In genomic region chr13:63255519-63256011, GRCm38 (mm10) we compare ENCODE assay signal across 11 mouse cellular contexts.
DNase-seq lines count a peak whose midpoint lies in the region; ATAC-seq lines count a peak whose summit lies in the region.
"Had no signal": no experiment of that assay in that cellular context is flagged by ENCODE, and none has a peak within 500 bp of the region (broad histone marks: within the 10 kb centered on the region; RNA-seq: fewer than 3 reads in every experiment).

No protein-coding gene starts in this region.

- peak; percentile 99 for DNase-seq in heart, adult 11 months
- DNase-seq in heart, embryonic 10.5 days (ENCODE audit: low spot score), result no peak
- peak; percentile 80 to 91 for DNase-seq in heart, adult 18-20 months
- no peak for DNase-seq in left cerebral cortex, postnatal 4 days
- no peak for DNase-seq in natural killer cell, adult 2 months (ENCODE audit: low spot score in 2 of 2)
- DNase-seq: cerebellum, postnatal 25 days; thymus, postnatal 4 days had no signal

- peaks cover 76% of the 10 kb centered on the region for H3K4me1 ChIP-seq in heart, embryonic 10.5 days
- H3K4me1 ChIP-seq in kidney, embryonic 16.5 days (ENCODE audit: insufficient read depth, low read length), result peaks cover 88% of the 10 kb centered on the region
- H3K4me1 ChIP-seq in megakaryocyte, embryonic 14.5 days, result peaks cover 94% of the 10 kb centered on the region

- no peak overlapping the region for H3K4me2 ChIP-seq in kidney, embryonic 16.5 days (replicated peaks; ENCODE audit: low read depth, low read length)
- H3K4me2 ChIP-seq: hindbrain, embryonic 12.5 days had no signal

- H3K27me3 ChIP-seq in heart, embryonic 10.5 days (ENCODE audit: insufficient read depth, poor library complexity, severe bottlenecking), result no peaks in the 10 kb centered on the region
- no peaks in the 10 kb centered on the region for H3K27me3 ChIP-seq in kidney, embryonic 16.5 days (ENCODE audit: insufficient read depth, low read length)
- peaks cover 7% of the 10 kb centered on the region for H3K27me3 ChIP-seq in megakaryocyte, embryonic 14.5 days (replicated peaks)
- H3K27me3 ChIP-seq: hindbrain, embryonic 12.5 days had no signal

- H3K27ac ChIP-seq in heart, embryonic 10.5 days, result no peak overlapping the region; the same call in 1 of the 2 replicates
- peak overlapping the region; percentile 87 for H3K27ac ChIP-seq in kidney, embryonic 16.5 days (ENCODE audit: low read length)
- H3K27ac ChIP-seq: hindbrain, embryonic 12.5 days had no signal

- intact Hi-C loops in left cerebral cortex, postnatal 4 days (cut with DNase I), result no loop called here

- 68% methylated on average over 5 of the region's 5 CpGs for WGBS in heart, embryonic 10.5 days
- WGBS in kidney, embryonic 16.5 days, result 46% methylated on average over 5 of the region's 5 CpGs

- no peak for ATAC-seq in kidney, embryonic 16.5 days (ENCODE audit: low FRiP score, low TSS enrichment)
- no peak for ATAC-seq in erythroblast, adult 5-6 weeks (replicated peaks; ENCODE audit: low FRiP score, poor library complexity, severe bottlenecking)

- H3K4me3 ChIP-seq in heart, embryonic 10.5 days, result no peak overlapping the region
- H3K4me3 ChIP-seq in kidney, embryonic 16.5 days (ENCODE audit: low read length), result no peak overlapping the region
- peak overlapping the region; percentile 16 for H3K4me3 ChIP-seq in megakaryocyte, embryonic 14.5 days (replicated peaks)
- H3K4me3 ChIP-seq: hindbrain, embryonic 12.5 days had no signal

- peaks cover 18% of the 10 kb centered on the region; the same call in 1 of the 2 replicates for H3K36me3 ChIP-seq in heart, embryonic 10.5 days
- peaks cover 11% of the 10 kb centered on the region for H3K36me3 ChIP-seq in kidney, embryonic 16.5 days (ENCODE audit: insufficient read depth, low read length)
- H3K36me3 ChIP-seq in megakaryocyte, embryonic 14.5 days (replicated peaks; ENCODE audit: low read length), result peaks cover 18% of the 10 kb centered on the region

- no peaks in the 10 kb centered on the region for H3K9me3 ChIP-seq in heart, embryonic 10.5 days
- no peaks in the 10 kb centered on the region for H3K9me3 ChIP-seq in kidney, embryonic 16.5 days (ENCODE audit: low read length)
- H3K9me3 ChIP-seq in megakaryocyte, embryonic 14.5 days, result no peaks in the 10 kb centered on the region
- H3K9me3 ChIP-seq: hindbrain, embryonic 12.5 days had no signal

- H3K9ac ChIP-seq in kidney, embryonic 16.5 days (replicated peaks; ENCODE audit: low read length), result no peak overlapping the region
- H3K9ac ChIP-seq: hindbrain, embryonic 12.5 days had no signal

Comparison
In these comparisons a context has a peak if more than half of its experiments do, and no peak if none do; other contexts are left out.
1. DNase-seq: peak in heart, adult 11 months (single experiment) and heart, adult 18-20 months (2 of 2); none in heart, embryonic 10.5 days (single experiment), left cerebral cortex, postnatal 4 days (single experiment) and natural killer cell, adult 2 months (0 of 2).